Mouse (Mus musculus) cortical plate, adult 2 months (tissue): Measurements from ENCODE around the gene Pax2. TPM values are rescaled to one million over a fixed set of nuclear protein-coding genes. Genes with fewer than 3 reads are reported as not detected.

Experiments used
- H3K27ac ChIP-seq: fragments of 200-500 bp; 2 replicates; pipeline ENCODE4 v1.5.1; 2012; ENCODE audit warnings: low read length, control low read depth, inconsistent platforms; ENCODE audit not compliant: insufficient read depth
- H3K4me1 ChIP-seq: fragments of 200-500 bp; 2 replicates; pipeline ENCODE4 v1.6.1; 2011; ENCODE audit warnings: low read length; ENCODE audit not compliant: control insufficient read depth, insufficient read depth
- H3K4me3 ChIP-seq: fragments of 200-500 bp; 2 replicates; pipeline ENCODE4 v1.5.1; 2011; ENCODE audit warnings: mild to moderate bottlenecking, low read length, control low read depth; ENCODE audit not compliant: insufficient read depth
- CTCF ChIP-seq: fragments of 200-500 bp; IDR thresholded peaks from 2 replicates; pipeline ENCODE4 v1.5.1; 2011; ENCODE audit warnings: mild to moderate bottlenecking, control low read depth, low read length; ENCODE audit not compliant: insufficient read depth; ENCODE audit errors: extremely low read depth
- POLR2A ChIP-seq: fragments of 200-500 bp; IDR thresholded peaks from 2 replicates; pipeline ENCODE4 v1.6.1; 2011; ENCODE audit warnings: mild to moderate bottlenecking, low read length, control low read depth; ENCODE audit not compliant: insufficient read depth; ENCODE audit errors: extremely low read depth
- polyA plus RNA-seq: library from polyadenylated mRNA; depleted of rRNA; stranded (reverse); fragments of >200 nt; gene quantifications from 2 replicates; pipeline ENCODE4 v1.2.3, GENCODE M21; 2012

The Pax2 gene
- polyA plus RNA-seq, 1 experiment, result 0.06 TPM

GRCm38 (mm10) chr19:44747471-44747870 lies 8.4 kb upstream of the Pax2 start:
- TF ChIP-seq CTCF (no peak), POLR2A (no peak)
- Histone ChIP-seq H3K4me1 (no peaks in the 10 kb centered on the region), H3K27ac (no peak overlapping the region), H3K4me3 (no peak overlapping the region)

DNA sequence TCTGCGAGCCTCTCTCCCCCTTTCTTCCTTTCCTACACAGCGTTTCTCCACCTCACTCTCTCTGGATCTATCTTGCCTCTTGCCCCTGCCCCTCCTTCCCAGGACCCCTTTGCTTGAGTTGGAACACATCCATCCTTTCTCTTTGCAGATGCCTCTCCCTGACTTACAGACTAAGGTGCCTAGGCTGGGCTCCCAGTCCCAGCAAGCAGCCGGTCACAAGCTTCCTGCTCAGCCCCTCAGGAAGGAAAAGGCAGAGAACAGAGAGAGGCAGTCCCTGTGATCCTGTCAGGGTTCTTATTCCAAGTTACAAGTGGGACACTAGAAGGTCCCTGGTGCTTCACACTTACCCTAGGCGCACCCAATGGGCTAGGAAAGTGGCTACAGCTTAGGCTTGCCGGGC lies 7.6 kb upstream of the Pax2 start:
- no peak overlapping the region for H3K27ac ChIP-seq
- no peak for TF ChIP-seq POLR2A
- TF ChIP-seq CTCF, result no peak
- H3K4me1 ChIP-seq, result no peaks in the 10 kb centered on the region
- no peak overlapping the region for H3K4me3 ChIP-seq

GRCm38 (mm10) chr19:44749061-44749990 lies 6.5 kb upstream of the Pax2 start:
- no peak overlapping the region for H3K27ac ChIP-seq
- TF ChIP-seq CTCF, result no peak
- no peak for TF ChIP-seq POLR2A
- no peaks in the 10 kb centered on the region for H3K4me1 ChIP-seq
- H3K4me3 ChIP-seq, result no peak overlapping the region

GRCm38 (mm10) chr19:44750051-44751041 lies 5.5 kb upstream of the Pax2 start:
- no peak overlapping the region for H3K27ac ChIP-seq
- no peak overlapping the region for H3K4me3 ChIP-seq
- no peaks in the 10 kb centered on the region for H3K4me1 ChIP-seq
- no peak for TF ChIP-seq POLR2A
- no peak for TF ChIP-seq CTCF

GRCm38 (mm10) chr19:44751042-44751441 lies 4.8 kb upstream of the Pax2 start:
- no peak overlapping the region for H3K27ac ChIP-seq
- H3K4me1 ChIP-seq, result no peaks in the 10 kb centered on the region
- H3K4me3 ChIP-seq, result no peak overlapping the region
- TF ChIP-seq POLR2A, result no peak
- no peak for TF ChIP-seq CTCF

GRCm38 (mm10) chr19:44751551-44751950 lies 4.3 kb upstream of the Pax2 start:
- no peak for TF ChIP-seq CTCF
- no peak for TF ChIP-seq POLR2A
- H3K4me3 ChIP-seq, result no peak overlapping the region
- no peak overlapping the region for H3K27ac ChIP-seq
- H3K4me1 ChIP-seq, result no peaks in the 10 kb centered on the region

GRCm38 (mm10) chr19:44752056-44752940 lies 3.5 kb upstream of the Pax2 start:
- H3K4me3 ChIP-seq, result no peak overlapping the region
- TF ChIP-seq POLR2A (no peak), CTCF (no peak)
- no peak overlapping the region for H3K27ac ChIP-seq
- no peaks in the 10 kb centered on the region for H3K4me1 ChIP-seq

DNA sequence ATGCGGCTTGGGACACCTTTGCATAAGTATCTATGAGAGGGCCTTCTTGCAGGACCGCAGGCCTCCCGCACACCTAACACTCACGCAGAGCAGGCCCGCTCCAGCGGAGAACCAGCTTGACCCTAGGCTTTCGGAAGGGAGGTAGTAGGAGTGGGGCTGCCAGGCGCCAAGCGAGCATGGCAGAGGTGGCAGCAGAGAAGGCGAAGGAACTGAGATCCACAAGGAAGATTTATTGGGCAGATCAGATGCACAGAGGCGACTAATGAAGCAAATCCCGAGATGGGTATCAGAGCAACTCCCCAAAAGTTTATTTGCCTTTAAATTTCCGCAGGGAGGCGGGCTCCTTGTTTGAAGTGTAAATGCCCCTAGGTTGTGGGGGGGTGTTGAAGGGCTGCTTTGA lies 2.5 kb upstream of the Pax2 start:
- Histone ChIP-seq H3K4me3 (no peak overlapping the region), H3K27ac (no peak overlapping the region), H3K4me1 (no peaks in the 10 kb centered on the region)
- TF ChIP-seq CTCF, result no peak
- TF ChIP-seq POLR2A, result no peak
